Mouse (Mus musculus) lung, postnatal 0 days (tissue): ENCODE measurements around the gene Ksr1. TPM values are rescaled to one million over a fixed set of nuclear protein-coding genes. Genes with fewer than 3 reads are reported as not detected.

ENCODE experiments used
- ATAC-seq: fragments of 200-750 bp; cut with Nextera tagmentation; 2 replicates; pipeline ENCODE4 v1.8.0; 2017; ENCODE audit warnings: moderate library complexity
- DNase-seq: peaks from one replicate; pipeline ENCODE4 v3.0.0-alpha.2; 2016; ENCODE audit warnings: low spot score
- H3K27ac ChIP-seq: fragments of 300-500 bp; sonication (generic); 2 replicates; pipeline ENCODE4 v1.5.1; 2014; ENCODE audit warnings: antibody characterized with exemption, mild to moderate bottlenecking, low read length, mixed read lengths
- H3K27me3 ChIP-seq: fragments of 300-500 bp; sonication (generic); replicated peaks from 2 replicates; pipeline ENCODE4 v1.6.1; 2014; ENCODE audit warnings: low read length, mixed read lengths; ENCODE audit not compliant: insufficient read depth
- H3K36me3 ChIP-seq: fragments of 300-500 bp; sonication (generic); 2 replicates; pipeline ENCODE4 v1.6.1; 2014; ENCODE audit warnings: low read length, mixed read lengths; ENCODE audit not compliant: insufficient read depth
- H3K4me1 ChIP-seq: fragments of 300-500 bp; sonication (generic); 2 replicates; pipeline ENCODE4 v1.6.1; 2014; ENCODE audit warnings: antibody characterized with exemption, low read depth, low read length, mixed read lengths; ENCODE audit not compliant: insufficient read depth
- H3K4me2 ChIP-seq: fragments of 300-500 bp; sonication (generic); replicated peaks from 2 replicates; pipeline ENCODE4 v1.6.1; 2014; ENCODE audit warnings: low read depth, mild to moderate bottlenecking, low read length, moderate library complexity, mixed read lengths
- H3K4me3 ChIP-seq: fragments of 300-500 bp; sonication (generic); 2 replicates; pipeline ENCODE4 v1.5.1; 2014; ENCODE audit warnings: low read depth, low read length
- H3K9ac ChIP-seq: fragments of 300-500 bp; sonication (generic); replicated peaks from 2 replicates; pipeline ENCODE4 v1.6.1; 2014; ENCODE audit warnings: low read depth, mild to moderate bottlenecking
- H3K9me3 ChIP-seq: fragments of 300-500 bp; sonication (generic); 2 replicates; pipeline ENCODE4 v1.6.1; 2016; ENCODE audit warnings: low read length, mixed read lengths
- CTCF ChIP-seq: IDR thresholded peaks from 2 replicates; pipeline ENCODE4 v1.5.1; 2016; ENCODE audit warnings: antibody characterized with exemption, mild to moderate bottlenecking
- EP300 ChIP-seq: IDR thresholded peaks from 2 replicates; pipeline ENCODE4 v1.6.1; 2016; ENCODE audit warnings: antibody characterized with exemption, mild to moderate bottlenecking, control low read depth
- WGBS: fragments of 180-500 bp; shearing (Covaris S2); extraction: QIAGEN DNeasy Blood & Tissue Kit; methylation state at CpG from one replicate; pipeline ENCODE4 v1.1.7; 2014; 5-methylcytosine and 5-hydroxymethylcytosine counted together
- polyA plus RNA-seq: library from polyadenylated mRNA; unstranded; fragments of >200 nt; fragmentation: Nextera tagmentation; extraction: Ambion mirVana; gene quantifications from 2 replicates; pipeline ENCODE4 v1.2.1, GENCODE M21; 2015

The Ksr1 gene
- polyA plus RNA-seq, 1 experiment from 2014 or later, result 2.3 TPM

GRCm38 (mm10) chr11:79144043-79144591, 2.1 kb downstream of the Ksr1 start:
- DNase-seq (peak; percentile 11), ATAC-seq (no peak)
- TF ChIP-seq CTCF (no peak), EP300 (no peak)
- Histone ChIP-seq H3K36me3 (no peaks in the 10 kb centered on the region), H3K9ac (no peak overlapping the region), H3K9me3 (no peaks in the 10 kb centered on the region), H3K4me3 (peak overlapping the region; percentile 88; the same call in 1 of the 2 replicates), H3K27ac (no peak overlapping the region), H3K27me3 (no peaks in the 10 kb centered on the region), H3K4me2 (peak overlapping the region; percentile 92), H3K4me1 (no peaks in the 10 kb centered on the region; the same call in 1 of the 2 replicates)
- 83% methylated on average over 2 of the region's 2 CpGs for WGBS

- TF ChIP-seq CTCF, result 0 out of 2 replicates have a peak, but pooled peaks have one; percentile 11
- no peak for TF ChIP-seq EP300
- H3K9me3 ChIP-seq, result no peaks in the 10 kb centered on the region
- ATAC-seq, result no peak
Measured at GRCm38 (mm10) chr11:79143322-79143721, 2.9 kb downstream of the Ksr1 start.

GRCm38 (mm10) chr11:79142381-79142780, 3.8 kb downstream of the Ksr1 start:
- Histone ChIP-seq H3K9me3 (no peaks in the 10 kb centered on the region), H3K4me3 (no peak overlapping the region), H3K9ac (no peak overlapping the region), H3K27ac (no peak overlapping the region), H3K27me3 (no peaks in the 10 kb centered on the region), H3K4me1 (no peaks in the 10 kb centered on the region; the same call in 1 of the 2 replicates), H3K4me2 (no peak overlapping the region), H3K36me3 (no peaks in the 10 kb centered on the region)
- 74% methylated on average over 11 of the region's 11 CpGs for WGBS
- ATAC-seq (no peak), DNase-seq (no peak)
- TF ChIP-seq EP300 (no peak), CTCF (no peak)

More at GRCm38 (mm10) chr11:79143322-79143721, 2.9 kb downstream of the Ksr1 start:
- Histone ChIP-seq H3K9ac (no peak overlapping the region), H3K4me2 (0 out of 2 replicates have a peak overlapping the region, but pooled peaks have one; percentile 92), H3K27ac (no peak overlapping the region), H3K27me3 (no peaks in the 10 kb centered on the region), H3K4me3 (no peak overlapping the region), H3K4me1 (no peaks in the 10 kb centered on the region; the same call in 1 of the 2 replicates), H3K36me3 (no peaks in the 10 kb centered on the region)
- DNase-seq, result no peak
- WGBS, result 79% methylated on average over 3 of the region's 3 CpGs

- no peak for ATAC-seq
- no peak for DNase-seq
- Histone ChIP-seq H3K9me3 (no peaks in the 10 kb centered on the region), H3K27me3 (no peaks in the 10 kb centered on the region), H3K9ac (no peak overlapping the region), H3K27ac (no peak overlapping the region), H3K4me3 (no peak overlapping the region), H3K4me2 (no peak overlapping the region), H3K36me3 (no peaks in the 10 kb centered on the region), H3K4me1 (no peaks in the 10 kb centered on the region; the same call in 1 of the 2 replicates)
- 34% methylated on average over 11 of the region's 11 CpGs for WGBS
- TF ChIP-seq EP300, result no peak
- peak; percentile 30; the same call in 1 of the 2 replicates for TF ChIP-seq CTCF
Measured at GRCm38 (mm10) chr11:79141235-79142109, 4.7 kb downstream of the Ksr1 start.

- WGBS, result 90% methylated on average over 6 of the region's 6 CpGs
- no peak overlapping the region for H3K4me3 ChIP-seq
- H3K9me3 ChIP-seq, result no peaks in the 10 kb centered on the region
- H3K9ac ChIP-seq, result no peak overlapping the region
- TF ChIP-seq CTCF, result no peak
- no peak for TF ChIP-seq EP300
- DNase-seq, result no peak
- H3K27ac ChIP-seq, result no peak overlapping the region
- no peaks in the 10 kb centered on the region for H3K27me3 ChIP-seq
- ATAC-seq, result no peak
- H3K4me2 ChIP-seq, result no peak overlapping the region
- H3K36me3 ChIP-seq, result no peaks in the 10 kb centered on the region
- peaks cover 5% of the 10 kb centered on the region; the same call in 1 of the 2 replicates for H3K4me1 ChIP-seq
Measured at GRCm38 (mm10) chr11:79140511-79140888, 5.7 kb downstream of the Ksr1 start.

GRCm38 (mm10) chr11:79139878-79140510, 6.2 kb downstream of the Ksr1 start:
- WGBS, result 82% methylated on average over 11 of the region's 11 CpGs
- peaks cover 5% of the 10 kb centered on the region; the same call in 1 of the 2 replicates for H3K4me1 ChIP-seq
- H3K36me3 ChIP-seq, result no peaks in the 10 kb centered on the region
- ATAC-seq, result no peak
- H3K9ac ChIP-seq, result no peak overlapping the region
- H3K27ac ChIP-seq, result no peak overlapping the region
- H3K9me3 ChIP-seq, result no peaks in the 10 kb centered on the region
- peak; percentile 39 for DNase-seq
- H3K27me3 ChIP-seq, result no peaks in the 10 kb centered on the region
- no peak overlapping the region for H3K4me2 ChIP-seq
- H3K4me3 ChIP-seq, result no peak overlapping the region
- TF ChIP-seq CTCF, result no peak
- TF ChIP-seq EP300, result no peak
